Mouse (Mus musculus) layer of hippocampus, adult 9-11 months (tissue): Measurements from ENCODE around the gene Arl4c.

ENCODE experiments used
- DNase-seq: peaks from one replicate; pipeline ENCODE4 v3.0.0; 2022

Arl4c gene

GRCm38 (mm10) chr1:88701870-88702661 is at the start of gene Arl4c:
Gene Arl4c, minus strand, starts transcription at chr1:88702221.
- DNase-seq: peak; percentile 86

DNA sequence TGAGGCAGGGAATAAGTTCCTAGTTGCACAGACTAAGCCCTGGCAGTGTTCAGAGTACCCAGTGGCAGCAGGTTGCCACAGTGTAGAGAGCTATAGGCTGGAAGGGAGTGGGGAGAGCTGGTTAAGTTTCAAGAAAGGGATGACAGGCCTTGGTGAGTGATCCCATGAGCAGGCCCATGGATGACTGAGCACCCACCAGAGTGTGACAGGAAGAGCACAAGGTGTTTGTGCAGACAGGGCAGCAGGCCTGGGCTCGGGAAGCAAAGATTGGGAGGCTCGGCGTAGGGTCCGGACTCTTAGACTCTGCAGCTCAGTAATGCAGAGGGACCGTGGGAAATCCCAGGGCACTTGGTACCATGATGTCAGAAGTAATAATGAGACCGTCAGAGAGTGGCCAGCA is 49.3 kb upstream of the Arl4c start:
- DNase-seq: no peak

GRCm38 (mm10) chr1:88750576-88750975 is 48.6 kb upstream of the Arl4c start:
- no peak for DNase-seq

DNA sequence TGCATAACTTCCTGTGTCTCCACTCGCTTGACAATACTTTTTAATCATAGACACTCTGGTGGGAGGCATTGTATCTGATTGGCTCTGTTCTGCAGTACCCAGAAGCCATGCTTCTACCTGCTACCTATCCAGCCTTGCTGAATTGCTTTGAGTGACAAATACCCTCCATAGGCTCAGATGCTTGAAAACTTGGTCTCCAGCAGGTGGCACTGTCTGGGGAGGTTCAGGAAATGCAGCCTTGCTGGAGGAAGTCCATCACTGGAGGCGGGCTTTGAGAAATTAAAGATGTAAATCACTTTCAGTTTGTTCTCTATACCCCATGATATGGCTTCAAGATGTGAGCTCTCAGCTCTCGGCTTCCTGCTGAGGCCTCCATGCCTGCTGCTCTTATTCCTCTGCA is 48.1 kb upstream of the Arl4c start:
- DNase-seq: no peak

GRCm38 (mm10) chr1:88749106-88749505 is 47.1 kb upstream of the Arl4c start:
- DNase-seq: no peak

DNA sequence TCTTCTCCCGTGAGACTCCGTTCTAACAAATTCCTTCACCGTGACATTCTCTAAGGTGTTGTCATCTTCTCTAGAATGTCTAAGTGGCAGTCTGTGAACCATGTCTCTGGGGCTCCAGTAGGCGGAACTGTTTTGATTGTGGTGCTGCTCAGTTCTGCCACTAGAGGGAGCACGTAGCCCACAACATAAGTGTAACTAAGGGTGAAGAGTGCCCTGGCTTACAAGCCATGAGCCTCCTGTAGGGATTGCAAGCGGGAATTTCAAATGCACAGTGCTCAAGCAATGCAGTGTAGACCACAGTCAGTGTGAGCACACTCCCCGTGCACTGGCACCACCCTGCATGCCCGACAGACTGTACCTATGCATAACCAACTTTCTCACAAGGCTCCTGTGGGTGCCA is 43.2 kb upstream of the Arl4c start:
- DNase-seq: peak; percentile 78

GRCm38 (mm10) chr1:88744261-88744660 is 42.2 kb upstream of the Arl4c start:
- no peak for DNase-seq

- peak; percentile 10 for DNase-seq
Measured at GRCm38 (mm10) chr1:88742372-88742771, 40.4 kb upstream of the Arl4c start.

- no peak for DNase-seq
Measured at GRCm38 (mm10) chr1:88739546-88739945, 37.5 kb upstream of the Arl4c start.

- peak; percentile 17 for DNase-seq
Measured at GRCm38 (mm10) chr1:88738931-88739330, 36.9 kb upstream of the Arl4c start.

- no peak for DNase-seq
Measured at GRCm38 (mm10) chr1:88729496-88729895, 27.5 kb upstream of the Arl4c start.

DNA sequence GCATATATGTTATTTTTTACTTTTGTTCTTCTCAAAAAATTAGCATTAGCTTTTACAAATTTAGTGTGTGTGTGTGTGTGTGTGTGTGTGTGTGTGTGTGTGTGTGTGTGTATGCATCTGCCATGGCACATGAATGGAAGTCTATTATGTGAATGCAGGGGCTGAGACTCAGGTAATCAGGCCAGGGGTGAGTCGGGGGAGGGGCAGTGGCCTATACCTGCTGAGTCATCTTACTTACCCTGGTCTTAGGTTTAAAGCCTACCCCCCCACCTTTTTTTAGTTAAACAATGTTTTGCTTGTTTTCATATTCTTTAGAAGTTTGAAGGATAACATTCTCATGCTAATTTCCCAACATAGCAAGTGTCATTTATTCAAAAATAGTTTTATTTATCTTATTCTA is 25.3 kb upstream of the Arl4c start:
- no peak for DNase-seq

GRCm38 (mm10) chr1:88725716-88726115 is 23.7 kb upstream of the Arl4c start:
- DNase-seq: no peak

GRCm38 (mm10) chr1:88720626-88721229 is 18.7 kb upstream of the Arl4c start:
- DNase-seq: no peak

DNA sequence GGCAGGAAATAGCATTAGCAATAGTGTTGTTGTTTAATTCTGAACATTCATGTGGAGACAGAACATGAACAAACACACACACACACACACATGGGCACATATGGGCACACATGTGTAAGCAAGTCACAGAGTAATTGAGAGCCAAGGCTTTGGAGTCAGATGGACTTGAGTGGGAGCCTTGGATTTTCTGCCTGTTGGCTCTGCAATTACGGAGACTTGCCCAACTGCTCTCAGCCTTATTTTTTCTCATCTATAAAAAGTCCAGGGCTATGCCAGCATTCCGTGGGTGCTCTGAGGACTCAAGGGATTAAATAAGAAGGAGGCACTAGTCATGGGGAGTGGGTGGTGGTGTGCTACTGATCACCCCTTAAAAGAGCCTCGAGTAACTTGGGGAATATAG is 16.5 kb upstream of the Arl4c start:
- peak; percentile 65 for DNase-seq

DNA sequence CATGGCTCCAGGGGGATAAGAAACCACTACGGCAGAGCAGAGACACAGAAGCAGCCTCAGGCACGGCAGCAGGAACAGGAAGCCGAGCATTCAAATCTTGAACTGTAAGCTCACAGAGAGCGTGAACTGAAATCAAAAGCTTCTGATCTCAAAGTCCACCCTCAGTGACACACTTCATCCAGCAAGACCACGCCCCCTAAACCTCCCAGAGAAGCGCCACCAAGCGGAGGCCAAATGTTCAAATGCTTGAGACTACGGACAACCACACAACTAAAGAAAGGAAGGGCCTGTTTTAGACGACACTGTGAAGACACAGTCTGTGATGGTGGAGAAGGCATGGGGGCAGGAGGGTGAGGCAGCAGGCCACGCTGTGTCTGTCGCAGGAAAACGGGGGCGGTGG is 15.7 kb upstream of the Arl4c start:
- DNase-seq: no peak

DNA sequence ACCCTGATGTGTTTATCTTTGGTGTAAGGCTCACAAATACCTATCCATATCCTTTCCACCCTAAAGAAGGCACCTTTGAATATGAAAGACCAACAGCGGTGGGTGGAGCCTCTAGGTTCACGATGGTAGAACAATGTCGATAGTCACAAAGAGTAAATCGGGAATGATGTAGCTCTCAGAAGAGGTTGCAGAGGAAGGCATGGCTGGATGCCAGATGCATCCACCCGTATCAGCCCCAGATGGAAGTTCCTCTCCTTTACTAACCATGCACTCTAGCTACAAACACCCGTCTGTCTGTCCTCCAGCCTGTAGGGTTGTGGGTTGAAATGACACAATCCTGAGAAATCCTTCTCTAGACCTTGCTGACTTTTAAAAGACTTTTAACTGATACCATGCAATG is 10.0 kb upstream of the Arl4c start:
- DNase-seq: no peak

DNA sequence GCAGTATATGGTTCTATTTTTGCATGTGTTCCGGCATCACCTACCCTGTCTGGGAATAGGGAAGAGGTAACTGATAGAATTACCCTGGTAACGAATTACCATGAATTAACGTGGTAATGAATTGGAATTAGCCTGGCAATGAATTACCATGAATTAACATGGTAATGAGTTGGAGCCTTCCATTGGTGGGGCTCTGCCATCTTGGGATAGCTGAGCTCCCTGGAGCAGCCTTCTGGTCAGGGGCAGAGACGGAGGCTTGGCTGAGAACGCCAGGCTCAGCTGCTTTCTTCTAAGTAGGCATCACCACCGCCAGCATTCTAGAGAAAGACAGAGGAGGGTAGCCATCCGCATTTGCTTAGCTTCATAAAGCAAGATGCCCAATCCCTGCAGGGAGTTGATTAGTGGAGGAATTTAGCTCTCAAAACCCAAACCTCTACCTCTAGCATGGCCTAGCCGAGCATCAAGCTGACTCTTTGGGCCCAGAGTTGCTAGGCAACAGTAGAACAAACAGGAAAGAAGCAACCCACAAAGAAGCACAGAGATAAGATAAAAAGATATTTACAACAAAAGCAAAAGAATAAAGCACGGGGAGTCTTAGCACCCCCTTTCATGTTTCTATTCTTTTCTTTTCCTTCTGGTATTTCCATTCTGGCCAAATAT is 6.8 kb upstream of the Arl4c start:
- no peak for DNase-seq

DNA sequence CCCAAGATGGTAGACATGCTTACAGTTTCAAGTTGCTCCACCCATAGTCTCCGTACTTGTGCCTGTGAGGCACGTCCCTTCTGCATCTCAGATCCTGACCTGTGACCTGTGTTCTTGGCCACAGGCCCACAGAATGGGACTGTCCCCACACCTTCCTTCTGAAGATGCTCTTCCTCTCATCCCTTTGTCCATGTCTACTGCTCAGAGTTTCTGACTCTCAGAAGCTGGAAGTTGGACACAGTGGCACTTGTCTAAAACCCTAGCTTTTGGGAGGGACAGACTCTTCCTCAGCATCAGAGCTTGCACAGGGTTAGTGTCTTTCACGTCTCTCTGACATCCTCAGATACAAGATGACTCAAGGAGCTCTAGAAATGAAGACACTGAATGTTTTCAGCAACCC is 6.2 kb upstream of the Arl4c start:
- no peak for DNase-seq

DNA sequence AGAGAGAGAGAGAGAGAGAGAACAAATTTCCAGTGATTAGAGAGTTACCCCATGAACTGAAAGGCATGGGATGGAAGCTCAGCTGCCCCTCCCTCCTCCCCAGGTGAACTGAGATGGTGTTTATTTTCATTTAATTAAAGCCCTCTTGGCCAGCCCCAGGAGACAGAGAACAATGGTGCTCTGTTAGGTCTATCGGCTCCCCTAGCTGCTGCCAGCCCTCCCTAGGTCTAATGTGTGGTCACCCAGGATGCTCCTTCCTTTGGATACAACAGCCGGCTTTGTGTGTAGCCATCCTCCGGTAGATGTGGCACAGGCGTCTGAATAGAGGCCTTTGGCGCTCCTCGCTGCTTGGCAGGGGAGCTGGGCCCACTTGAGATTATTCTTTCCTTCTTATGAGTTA is 5.5 kb upstream of the Arl4c start:
- DNase-seq: no peak

DNA sequence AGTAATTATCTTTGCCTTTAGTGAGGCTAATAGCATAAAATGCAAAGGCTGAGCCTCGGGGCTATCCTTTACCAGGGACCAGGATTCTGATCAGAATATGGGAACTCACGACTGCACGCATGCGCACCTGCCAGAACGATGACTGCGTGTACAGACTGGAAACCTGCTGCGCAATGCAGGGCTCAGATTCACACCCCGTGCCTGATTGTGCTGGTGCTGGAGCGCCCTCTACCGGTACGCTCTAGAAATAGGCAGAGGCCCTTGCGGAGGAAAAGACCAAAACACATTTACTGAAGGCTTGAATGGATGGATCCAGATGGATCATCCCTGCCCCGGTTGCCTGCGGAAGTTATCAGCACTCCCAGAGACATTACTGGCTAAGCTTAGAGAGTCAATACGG is 3.8 kb upstream of the Arl4c start:
- peak; percentile 91 for DNase-seq

DNA sequence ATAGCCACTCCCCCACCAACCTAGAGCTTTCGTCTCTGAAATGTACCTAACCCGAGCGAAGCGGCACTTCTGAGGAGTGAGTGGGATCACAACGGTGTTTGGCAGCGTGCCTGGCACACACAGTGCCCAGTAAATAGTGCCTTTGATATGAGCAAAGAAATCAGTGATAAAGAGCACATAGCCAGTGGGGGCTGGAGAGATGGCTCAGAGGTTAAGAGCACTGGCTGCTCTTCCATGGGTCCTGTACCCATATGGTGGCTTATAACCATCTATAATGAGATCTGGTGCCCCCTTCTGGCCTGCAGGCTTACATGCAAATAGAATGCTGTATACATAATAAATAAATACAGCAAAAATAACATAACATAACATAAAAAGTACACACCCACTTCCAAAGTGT is 3.0 kb upstream of the Arl4c start:
- no peak for DNase-seq

DNA sequence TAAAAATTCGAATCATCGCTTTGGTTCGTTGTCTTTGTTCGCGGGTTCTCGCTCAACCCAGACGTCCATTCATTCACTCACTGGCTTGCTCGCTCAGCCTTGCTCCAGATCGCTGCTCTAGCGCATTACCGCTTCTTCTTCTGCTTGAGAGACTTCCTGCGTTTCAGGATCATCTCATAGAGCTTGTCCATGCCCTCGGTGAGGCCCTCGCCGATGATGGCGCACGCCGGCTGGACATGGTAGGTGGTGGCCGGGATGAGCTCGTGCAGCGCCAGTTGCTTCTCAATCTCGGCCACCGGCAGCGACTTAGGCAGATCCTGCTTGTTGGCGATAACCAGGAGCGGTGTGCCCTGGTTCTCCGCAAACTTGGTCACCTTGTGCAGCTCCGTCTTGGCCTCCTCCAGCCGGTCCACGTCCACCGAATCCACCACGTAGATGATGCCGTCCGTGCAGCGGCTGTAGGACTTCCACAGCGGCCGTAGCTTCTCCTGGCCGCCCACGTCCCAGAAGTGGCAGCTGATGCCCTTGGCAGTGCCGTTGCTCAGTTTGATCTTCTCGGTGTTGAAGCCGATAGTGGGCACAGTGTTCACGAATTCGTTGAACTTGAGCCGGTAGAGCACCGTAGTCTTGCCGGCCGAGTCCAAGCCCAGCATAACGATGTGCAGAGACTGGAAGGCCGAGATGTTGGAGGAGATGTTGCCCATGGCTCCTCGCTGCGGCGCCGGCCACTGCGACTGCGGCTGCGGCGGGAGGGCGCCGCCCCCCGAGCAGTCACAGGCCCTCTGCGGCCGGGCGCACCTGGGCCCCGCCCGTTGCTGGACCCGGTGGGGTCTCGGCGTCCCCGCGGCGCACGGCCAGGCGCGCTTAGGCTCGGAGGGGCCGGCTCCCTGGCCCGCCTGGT is 810 bp downstream of the Arl4c start:
- peak; percentile 21 for DNase-seq
